Mouse (Mus musculus) v-Abl transformed pro-B cells (cell line): ENCODE measurements around the gene Slc16a10.
"Not testable (repeated sequence)": the region's sequence is repeated elsewhere in the genome, so short reads cannot be mapped to it uniquely, and the experiment has no call there.

Source experiments
- in situ Hi-C, 2 experiments: fragments of 400-800 bp; cut with MboI; formaldehyde crosslinking; loops; one replicate each; pipeline ENCODE4 v1.15.1; 2025; ENCODE audit not compliant: unreplicated experiment in 2 of 2

Slc16a10 gene

DNA sequence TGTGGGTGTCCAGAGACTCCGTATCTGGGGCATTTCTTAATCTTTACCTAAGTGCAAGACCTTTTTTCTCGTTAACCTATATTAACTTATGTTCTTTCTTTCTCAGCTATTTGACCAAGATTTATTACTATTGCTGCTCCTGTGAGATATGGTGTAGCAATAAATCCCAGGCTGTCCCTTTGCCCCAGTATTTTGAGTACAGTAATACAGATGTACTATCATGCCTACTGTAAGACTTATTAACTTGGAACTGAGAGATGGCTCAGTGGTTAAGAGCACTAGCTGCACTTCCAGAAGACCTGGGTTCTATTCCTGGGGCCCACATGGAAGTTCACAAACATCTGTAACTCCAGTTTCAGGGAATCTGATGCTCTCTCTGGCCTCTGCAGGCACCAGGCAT is 91.3 kb downstream of the Slc16a10 start:
- in situ Hi-C loops, result loop anchor here (5.0 to 25.0 kb wide), 6 partner anchors 162 to 1237 kb away; partner anchors contain the start of genes Ccn6 (in 1 of the 2) and Cdk19 (in 1 of the 2)

DNA sequence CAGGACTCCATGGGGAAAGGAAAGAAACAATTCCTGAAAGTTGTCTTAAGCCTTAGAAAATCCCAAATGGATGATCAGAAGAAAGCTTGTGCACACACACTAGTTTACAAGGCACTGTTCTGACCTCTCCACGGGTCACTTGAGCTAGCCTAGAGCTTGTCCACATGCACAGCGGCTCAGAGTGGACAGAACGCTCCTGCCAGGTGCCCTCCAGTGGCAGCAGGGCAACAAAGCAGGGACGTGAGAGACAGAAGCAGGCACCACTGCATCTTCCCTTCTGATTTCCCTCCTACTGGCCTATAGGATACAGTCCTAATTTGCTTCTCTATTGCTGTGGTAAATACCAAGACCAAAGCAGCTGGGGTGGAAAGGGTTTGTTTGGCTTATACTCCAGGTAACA is 100.7 kb downstream of the Slc16a10 start:
- in situ Hi-C loops, result no loop called here

DNA sequence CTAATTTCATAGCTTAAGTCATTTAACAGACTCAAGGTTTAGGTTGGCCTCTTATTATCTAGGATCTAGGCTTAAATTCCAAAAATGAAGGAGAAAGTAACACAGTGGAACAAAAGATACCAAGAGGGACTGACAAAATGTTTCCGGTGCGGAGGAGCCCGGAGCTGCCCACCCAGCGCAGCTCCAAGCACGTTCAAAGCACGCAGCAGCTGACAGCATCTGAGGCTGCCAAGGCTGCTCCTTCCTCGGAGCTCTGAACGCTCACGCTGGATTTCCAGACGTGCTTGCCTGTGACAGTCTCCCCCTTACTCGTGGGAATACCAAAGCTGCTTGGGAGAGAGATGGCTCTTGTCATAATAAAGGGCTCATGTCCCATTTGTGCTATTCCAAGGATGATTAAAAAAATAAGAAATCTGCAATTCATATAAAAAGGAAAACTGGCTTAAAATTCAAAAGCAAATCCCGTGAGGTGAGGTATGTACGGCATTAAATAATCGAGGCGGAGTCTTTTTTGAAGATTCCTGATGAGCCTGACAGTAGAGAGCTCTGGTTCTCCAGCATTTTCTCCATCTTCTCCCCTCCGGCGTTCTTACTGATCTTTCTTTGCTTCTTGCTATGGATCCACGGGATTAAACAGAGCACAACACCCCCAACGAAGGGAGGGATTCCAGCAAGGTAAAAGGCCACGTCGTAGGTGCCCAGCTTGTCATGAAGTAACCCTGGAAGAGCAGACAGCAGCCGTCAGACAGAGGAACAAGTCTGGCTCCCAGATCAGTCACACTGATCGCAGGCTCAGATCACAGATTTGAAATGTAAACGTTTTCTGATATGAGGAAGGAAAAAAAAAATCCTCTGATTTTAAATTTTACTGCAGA is 105.1 kb downstream of the Slc16a10 start:
- in situ Hi-C loops, result no loop called here

DNA sequence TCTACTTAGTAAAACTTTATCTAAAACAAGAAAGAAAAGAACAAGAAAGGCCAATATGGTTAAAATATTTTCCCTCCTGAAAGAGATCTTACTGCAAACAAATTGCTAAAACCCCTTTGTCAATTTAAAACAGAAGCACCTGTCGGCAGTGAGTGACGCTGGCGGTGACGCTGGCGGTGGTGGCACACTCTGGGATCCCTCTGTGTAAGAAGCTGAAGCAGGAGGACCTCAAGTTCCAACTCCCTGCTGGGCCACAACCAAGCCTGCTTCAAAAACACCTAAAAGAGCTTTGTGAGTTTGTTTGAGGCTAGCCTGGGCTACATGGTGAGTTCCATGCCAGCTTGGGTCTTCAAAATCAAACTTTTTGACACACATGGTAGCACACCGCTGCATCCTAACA is 107.1 kb downstream of the Slc16a10 start:
- in situ Hi-C loops, result no loop called here

DNA sequence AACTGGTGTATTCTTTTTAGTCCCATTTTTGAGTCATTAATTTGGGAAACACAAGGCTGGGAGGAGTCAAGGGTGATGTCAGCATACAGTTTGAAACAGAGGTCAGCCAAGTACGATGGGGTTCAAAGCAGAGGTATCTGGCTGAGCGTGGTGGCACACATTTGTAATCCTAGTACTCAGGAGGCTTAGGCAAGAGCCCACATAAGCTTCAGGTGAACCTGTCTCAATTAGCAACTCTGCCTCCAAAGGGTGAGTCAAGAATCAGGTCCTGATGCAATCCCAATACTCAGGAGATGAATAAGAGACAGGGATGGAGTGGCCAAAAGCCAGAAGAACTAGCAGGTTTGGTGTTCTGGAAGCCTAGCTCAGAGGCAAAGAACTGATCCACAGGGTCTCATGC is 109.2 kb downstream of the Slc16a10 start:
- in situ Hi-C loops, result no loop called here

DNA sequence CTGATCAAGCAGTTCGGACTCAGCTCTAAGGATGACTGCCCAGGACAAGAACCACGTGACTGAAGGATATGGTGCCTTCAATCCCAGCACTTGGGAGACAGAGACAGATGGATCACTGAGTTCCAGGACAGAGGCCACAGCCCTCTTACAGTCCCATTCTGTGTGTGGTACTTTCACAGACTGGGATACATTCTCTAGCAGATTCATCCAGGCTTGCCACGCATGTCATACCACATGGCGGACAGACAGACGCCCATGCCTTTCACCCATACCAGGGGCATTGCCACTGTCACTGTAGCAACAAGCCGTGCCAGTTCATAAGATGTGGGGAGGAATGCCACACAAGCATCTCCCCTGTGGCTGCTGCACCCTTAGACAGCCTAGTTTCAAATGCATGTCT is 111.3 kb downstream of the Slc16a10 start:
- in situ Hi-C loops, result no loop called here

DNA sequence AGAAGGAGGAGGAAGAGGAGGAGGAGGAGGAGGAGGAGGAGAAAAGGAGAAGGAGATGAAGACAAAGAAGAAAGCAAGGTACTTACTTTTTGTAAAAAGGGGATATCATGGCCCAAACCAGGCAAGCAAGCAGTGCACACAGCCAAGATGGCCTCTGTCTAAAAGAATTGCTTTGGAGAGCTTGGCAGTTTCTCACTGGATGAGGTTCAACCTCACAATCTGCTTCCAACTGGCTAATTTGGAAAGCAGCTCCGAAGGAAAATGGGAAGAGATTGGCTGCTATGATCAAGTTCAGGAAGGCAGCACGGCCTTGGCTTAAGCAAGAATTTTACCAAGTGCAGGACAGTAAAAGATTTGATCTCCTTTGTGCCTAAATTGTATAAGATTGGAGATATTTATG is 112.4 kb downstream of the Slc16a10 start:
- in situ Hi-C loops, result no loop called here

DNA sequence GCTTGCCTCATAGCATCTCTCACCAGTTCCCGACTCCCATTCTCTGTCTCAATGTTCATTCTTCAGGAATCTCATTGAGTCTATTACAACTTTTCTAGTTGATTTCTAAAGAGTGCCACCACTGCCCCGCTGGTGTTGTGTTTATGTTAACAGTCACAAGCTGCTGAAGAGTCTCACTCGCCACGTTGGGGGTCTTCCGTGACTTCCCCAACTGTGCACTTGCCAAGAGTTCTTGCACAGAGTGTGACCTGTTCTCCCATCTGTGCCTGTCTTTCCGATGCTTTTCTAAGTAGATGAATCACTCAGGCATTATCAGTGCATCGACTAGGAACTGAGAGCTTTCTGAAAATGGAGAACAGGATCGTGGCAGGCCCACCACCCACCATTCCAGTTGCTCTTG is 114.0 kb downstream of the Slc16a10 start:
- in situ Hi-C loops, result no loop called here

DNA sequence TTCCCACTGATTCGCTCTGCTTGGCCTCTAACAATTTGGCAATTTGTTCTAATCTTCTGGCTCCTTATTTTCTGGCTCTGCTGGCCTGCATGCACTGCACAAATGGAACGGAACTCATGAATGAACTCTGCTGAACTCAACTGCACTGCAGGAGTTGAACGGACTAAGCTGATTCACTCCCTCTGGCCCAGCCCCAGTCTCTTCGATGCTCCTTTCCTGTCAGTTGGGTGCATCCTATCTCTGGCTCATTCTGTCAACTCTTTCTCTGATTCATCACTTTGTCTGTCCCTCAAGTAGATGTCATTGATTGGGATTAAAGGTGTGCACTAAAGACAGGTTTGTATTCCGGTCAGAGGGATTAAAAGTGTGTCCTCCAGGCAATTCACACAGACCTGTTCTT is 115.5 kb downstream of the Slc16a10 start:
- in situ Hi-C loops, result no loop called here

DNA sequence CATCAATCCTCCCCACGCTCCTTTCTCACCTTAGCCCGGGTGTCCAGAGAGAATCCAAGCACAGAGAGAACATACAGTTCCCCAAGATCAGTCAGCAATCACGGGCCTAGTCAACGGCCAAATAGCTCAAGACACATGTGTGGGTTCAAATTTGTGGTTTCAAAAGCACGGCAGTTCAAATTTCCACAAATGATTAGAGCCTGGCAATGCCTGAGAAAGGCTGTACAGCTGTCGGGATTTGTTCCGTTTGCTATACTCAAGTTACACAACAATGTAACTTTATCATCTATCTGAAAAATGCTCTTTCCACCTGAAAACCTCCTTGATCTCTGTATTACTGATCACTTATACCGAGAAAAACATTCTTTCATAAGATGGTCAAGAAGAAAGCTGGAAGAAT is 116.5 kb downstream of the Slc16a10 start:
- in situ Hi-C loops, result no loop called here

DNA sequence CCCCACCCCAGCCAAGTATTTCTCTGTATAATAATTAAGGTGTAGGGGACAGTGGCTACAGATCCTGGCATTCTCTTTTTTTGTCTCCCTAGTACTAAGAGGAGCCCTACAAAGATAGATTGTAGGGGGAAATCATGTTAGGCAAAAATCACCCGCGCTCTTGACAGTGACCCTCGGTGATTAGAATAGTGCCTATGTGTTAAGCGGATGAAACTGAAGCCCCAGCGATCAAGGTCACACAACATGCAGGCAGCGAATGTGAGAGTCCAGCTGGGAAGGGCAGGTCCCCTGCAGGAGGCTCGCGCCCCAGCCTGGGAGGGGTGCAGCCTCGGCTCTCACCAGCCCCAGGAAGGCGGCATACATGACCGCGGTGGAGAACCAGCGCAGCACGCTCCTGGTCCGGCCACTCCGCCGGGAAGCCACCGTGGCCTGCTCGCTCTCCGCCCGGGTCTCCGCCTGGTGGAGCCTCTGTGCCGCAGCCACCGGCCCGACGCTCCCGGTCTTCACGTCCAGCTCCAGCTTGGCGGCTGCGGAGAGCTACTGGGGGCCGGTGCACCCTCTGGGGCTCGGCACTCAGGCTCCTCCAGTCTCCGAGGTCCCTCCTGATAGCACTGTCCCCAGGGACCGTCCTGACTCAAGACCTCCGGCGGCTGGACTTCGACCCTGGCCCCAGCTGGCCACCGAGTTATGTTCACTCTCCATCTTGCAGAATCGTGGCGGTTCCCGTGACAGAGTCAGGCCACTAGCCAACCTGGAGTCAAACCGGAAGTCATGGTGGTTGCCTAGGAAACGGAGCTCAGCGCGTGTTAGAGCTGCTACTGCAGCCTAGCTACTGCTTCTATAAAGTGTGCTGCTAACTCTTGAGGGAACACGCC is 117.3 kb downstream of the Slc16a10 start, which contains the start of gene Mfsd4b1:
Gene Mfsd4b1 (minus strand): TSS at position 715 of the 875 bp plus-strand sequence.
- in situ Hi-C loops, result no loop called here

DNA sequence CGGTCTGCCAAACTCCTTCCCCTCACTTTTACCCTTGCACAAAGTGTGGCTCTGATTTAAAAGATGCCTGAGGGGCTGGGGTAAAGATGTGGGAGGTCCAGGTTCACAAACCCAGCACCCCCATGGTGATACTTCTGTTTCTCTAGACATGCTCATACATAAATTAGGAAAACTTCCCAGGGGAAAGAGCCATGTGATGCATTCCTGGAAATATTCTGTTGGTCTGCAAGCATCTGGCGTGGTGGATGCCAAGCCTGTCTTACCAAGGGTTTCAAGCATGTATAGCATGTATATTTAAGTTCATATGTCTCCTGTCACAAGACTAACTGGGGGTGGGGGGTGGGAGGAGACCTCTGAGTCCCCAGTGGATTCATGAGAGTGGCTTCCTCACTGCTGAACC is 121.7 kb downstream of the Slc16a10 start:
- in situ Hi-C loops, result no loop called here

DNA sequence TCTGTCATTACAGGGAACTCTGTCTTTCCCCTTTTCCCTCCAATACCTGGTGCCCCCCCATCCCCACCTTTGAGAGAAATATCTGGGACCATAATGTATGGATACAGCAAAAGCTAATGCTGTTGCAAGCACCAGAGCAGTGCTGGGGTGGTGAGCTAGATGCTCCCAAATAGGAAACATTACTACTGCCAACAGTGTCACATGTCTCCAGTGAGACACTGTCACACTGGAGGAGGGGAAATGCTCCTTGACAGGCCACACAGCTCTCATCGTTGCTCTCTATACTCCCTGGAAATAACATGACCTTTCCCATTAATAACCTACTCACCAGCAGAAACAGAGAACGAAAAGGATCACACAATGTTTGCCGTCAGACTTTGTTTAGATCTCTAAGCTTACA is 122.6 kb downstream of the Slc16a10 start:
- in situ Hi-C loops, result no loop called here

DNA sequence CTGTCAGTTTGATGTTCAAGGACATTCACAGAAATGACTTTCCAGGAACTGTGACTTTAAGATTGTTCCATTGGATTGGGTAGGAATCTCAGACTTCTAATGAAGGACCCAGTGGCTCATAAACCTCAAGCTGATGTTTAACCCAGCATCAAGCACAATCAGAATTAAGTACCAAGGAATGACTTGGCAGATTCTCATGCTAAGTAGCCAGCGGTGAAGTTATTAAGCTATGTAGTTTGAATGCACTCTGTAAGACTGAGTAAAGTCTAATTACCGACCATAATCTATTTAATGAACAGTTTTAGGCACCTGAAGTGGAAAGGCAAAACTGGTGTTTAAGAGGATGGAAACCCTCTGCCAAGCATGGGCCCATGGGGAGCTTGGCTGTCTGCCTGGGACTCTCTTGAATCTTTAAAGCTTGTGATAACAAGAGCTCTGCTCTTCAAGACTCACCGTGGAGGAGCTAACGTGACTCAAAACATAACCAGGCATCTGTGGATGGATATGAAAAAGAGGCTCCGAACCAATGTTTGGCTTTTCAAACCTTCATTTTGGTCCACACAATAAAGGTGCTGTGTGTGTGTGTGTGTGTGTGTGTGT is 123.7 kb downstream of the Slc16a10 start:
- in situ Hi-C loops, result no loop called here

DNA sequence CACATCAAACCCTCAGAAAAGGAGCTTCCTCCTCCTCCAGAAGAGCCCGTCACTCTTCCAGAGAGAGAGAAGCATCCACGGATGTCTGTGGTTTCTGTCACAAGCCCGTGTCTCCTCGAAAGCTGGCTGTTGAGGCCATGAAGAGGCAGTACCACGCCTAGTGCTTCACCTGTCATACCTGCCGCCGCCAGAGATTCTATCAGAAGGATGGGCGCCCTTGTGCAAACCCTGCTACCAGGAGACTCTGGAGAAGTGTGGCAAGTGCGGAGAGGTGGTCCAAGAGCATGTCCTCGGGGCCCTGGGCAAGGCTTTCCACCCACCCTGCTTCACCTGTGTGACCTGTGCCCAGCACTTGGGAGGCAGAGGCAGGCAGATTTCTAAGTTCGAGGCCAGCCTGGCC is 132.5 kb downstream of the Slc16a10 start:
- in situ Hi-C loops, result no loop called here

DNA sequence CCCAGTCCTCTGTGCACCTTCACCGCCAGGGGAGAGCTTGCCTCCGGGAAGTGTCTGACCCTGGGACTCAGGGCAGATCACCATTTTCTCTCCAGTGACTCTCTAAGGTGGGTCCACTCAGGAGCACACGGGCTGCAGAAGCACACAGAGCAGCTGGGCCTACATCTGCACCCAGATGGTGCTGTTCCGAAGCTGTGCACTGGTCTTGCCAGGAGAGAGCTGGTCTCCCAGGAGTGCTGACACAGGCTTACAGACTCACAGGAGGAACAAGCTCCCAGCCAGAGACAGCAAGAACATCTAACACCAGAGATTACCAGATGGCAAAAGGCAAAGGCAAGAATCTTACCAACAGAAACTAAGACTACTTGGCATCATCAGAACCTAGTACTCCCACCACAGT is 133.2 kb downstream of the Slc16a10 start:
- in situ Hi-C loops, result not testable (repeated sequence)

DNA sequence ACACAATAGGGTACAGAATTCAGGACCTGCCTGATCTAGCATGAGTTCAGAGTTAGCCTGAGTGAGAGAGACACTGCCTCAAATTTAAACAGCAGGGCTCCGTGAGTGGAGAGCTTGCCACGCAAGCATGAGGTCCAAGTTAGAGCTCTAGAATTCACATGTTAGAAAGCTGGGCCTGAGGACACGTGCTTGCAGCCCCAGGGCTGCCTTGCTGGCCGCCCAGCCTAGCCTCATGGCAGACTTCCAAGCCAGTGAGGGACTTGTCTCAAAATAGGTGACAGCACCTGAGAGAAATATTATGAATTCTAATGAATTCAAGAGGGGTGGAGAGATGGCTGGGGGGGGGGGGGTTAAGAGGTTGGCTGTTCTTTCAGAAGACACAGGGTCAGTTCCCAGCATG is 134.1 kb downstream of the Slc16a10 start:
- in situ Hi-C loops, result no loop called here

DNA sequence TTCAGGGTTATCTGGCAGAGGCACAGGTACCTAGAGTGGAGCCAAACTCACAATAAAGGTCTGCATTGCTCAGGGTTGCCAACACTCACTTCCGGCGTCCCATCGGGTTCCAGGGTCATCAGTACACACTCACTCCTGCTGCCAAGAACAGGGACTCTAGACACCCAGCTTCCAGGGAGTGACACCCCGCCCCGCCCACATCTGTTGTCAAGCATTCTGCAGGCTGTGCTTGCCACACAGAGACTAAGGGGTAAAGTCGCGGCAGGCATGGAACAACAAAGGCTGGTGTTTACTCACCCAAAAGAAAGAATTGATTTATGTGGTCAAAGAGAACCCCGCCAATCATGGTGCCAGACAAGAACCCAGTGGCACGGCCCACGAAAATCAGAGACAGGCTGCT is 135.1 kb downstream of the Slc16a10 start:
- in situ Hi-C loops, result no loop called here

DNA sequence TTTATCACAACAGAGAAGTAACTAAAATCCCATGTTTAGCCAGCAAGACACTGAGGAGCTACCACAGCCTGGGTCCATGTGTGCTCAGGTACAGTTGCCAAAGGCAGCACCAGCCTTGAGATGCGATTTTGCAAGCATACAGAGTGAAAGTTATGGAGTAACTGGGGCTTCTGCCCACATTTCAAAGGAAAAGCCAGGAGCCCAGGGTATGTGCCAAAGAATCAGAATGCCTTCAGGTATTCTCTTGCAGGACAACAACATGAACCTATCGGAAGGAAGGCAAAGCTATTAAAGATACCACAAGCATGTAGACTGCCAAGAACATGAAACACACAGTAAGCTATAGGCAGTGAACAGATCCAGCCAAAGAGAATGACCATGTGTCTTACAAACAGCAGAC is 141.3 kb downstream of the Slc16a10 start:
- in situ Hi-C loops, result no loop called here

DNA sequence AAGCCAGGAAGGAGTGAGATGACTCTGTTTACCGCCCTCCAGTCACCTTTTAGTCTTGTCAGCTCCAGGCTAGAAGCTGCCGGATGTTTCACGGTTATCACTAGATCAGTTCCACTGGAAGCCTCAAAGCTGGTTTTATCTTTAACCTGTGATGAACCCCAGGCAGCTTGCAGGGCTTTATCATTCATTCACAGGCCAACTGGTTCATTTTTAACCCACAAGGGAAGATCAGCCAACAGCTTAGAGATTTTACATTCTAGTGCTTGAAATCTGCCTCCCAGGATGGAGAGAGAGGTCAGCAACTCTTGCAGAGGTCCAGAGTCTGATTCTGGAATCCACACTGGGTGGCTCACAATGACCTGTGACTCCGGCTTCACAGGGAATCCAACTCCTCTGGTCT is 150.9 kb downstream of the Slc16a10 start:
- in situ Hi-C loops, result no loop called here

DNA sequence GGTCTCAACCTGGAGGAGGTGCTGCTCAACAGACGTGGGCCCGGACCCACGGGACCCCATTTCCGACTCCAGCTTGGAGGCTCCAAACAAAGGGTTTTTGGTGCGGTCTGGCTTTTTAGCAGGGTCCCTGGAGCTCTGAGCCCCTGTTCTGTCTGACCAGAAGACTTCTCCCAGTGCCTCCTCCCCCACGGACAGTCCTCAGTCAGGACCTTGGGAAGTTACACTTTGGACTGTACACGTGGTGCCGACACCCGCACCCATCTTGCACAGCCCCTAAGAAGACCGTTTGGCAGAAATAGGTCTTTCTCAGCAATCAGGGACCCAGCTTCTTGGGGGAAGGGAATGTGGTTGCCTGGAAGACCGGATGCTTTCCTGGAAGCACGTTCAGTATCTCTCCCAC is 155.6 kb downstream of the Slc16a10 start, which contains the start of gene Mfsd4b5:
Gene Mfsd4b5 (minus strand): TSS at position 181 of the 400 bp plus-strand sequence.
- in situ Hi-C loops, result no loop called here
